Mouse (Mus musculus) layer of hippocampus, adult 18-20 months (tissue): ENCODE data around the gene Rbfox3. TPM values are rescaled to one million over a fixed set of nuclear protein-coding genes. Genes with fewer than 3 reads are reported as not detected.

Source experiments
- DNase-seq, 2 experiments: peaks; one replicate each; pipeline ENCODE4 v3.0.0; 2022; ENCODE audit warnings: low spot score in 2 of 2
- total RNA-seq, 2 experiments: library from RNA; stranded (reverse); gene quantifications; 2 replicates each; pipeline ENCODE4 v1.2.3; 2021

The Rbfox3 gene
- total RNA-seq, 2 experiments from 2014 or later = 264 to 275 TPM

DNA sequence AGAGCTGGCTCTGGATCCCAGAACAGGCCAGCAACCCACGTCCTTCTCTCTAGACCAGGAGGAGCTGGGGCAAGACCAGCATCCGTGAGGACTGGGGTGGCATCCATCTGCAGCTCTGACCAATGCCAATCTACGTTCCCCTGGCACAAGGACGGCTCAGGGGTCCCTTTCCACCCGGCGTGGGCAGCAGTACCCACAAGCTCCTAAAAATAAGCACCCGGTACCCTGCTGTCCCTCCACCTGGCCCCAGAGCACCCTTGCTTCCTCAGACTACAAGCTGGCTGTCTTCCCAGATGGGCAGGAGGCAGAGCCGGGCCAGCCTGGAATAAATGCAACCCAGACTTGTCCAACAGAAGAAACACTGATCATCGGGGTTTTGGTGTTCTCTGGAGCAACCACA, 28.3 kb downstream of the Rbfox3 start:
- DNase-seq = no peak

GRCm38 (mm10) chr11:118881786-118882495, 29.5 kb downstream of the Rbfox3 start:
- DNase-seq = peak in 1 of 2 experiments; percentile 73

DNA sequence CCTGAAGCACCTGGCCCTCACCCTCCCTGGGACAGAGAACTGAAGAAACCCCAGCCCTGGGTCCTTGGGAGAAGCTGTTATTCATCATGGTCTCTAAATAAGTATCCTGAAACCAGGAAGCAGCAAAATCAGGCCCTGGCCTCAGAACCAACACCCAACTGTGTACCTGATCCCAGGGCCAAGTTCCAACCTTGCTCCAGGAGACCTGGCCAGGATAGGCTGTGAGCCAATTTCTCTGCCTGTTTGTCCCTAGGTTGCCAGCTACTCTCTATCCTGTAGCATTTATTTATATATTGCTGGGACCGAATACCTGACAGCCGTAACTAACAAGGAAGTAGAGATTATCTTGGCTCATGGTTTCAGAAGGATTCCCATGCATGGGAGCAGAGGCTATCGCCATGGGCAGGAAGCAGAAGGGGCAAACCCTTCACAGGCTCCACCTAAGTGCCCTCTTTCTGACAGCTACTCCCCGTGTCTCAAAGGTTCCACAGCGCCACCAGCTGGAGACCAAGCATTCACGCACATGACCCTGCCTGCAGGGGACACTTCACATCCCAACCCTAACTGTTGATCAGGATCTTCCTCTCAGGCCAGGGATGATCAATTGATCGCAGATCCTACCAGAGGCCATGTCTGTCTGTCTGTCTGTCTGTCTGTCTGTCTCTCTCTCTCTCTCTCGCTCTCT, 31.8 kb downstream of the Rbfox3 start:
- no peak for DNase-seq

DNA sequence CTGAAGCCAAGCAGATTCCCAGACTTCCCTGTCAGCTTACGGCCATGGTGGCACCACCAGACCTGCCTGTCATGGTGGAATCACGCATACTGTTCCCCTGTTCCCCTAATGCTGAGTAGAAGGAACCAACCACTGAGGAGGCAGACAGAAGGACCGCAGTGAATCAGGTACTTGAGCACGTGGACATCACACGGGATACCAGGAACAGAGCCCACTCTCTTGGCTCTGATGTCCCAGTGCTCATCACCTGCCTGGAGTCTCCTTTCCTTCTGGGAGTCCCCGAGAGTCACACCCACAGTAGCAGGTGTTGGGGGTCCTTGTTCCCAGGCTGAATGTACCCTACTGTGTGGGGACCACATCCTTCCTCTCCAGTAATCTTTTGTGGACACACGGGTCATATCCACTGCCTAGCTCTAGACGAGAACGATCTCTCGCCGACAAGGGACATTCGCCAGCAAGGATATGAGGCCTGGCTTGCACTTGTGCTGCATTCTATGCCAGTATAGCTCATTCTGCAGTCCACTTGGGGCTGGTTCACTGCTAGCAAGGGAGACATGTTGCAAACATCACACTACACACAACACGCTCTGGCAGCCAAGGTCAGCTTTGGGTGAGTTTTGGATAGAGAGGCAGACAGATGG, 32.7 kb downstream of the Rbfox3 start:
- no peak for DNase-seq

DNA sequence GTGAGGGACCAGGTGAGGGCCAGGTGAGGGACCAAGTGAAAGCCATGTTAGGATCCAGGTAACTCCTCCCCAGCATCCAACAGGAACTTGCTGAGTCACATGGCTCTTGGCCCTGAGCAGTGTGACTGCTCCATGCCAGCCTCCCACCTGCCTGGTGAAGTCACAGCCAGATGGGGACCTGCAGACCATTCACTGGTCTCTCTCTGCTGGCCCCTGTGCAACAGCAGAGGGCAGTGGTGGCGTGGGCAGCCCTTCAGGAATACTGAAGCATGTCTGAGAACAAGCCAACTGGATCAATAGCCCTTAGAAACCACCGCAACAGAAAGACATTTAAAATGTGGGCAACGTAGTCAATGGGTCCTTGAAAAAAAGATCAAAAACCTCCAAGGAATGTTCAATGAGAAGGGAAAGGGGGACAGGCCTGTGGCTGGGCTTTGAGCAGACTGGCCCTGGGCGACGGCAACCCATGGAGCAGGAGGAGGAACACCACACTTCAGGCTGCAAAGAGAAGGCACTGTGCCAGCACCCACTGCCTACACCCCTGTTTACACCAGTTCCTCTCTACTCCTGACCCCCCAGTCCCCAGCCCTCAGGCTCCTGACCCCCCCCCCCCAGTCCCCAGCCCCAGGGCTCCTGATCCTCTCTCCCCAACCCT, 36.0 kb downstream of the Rbfox3 start:
- no peak for DNase-seq

- DNase-seq = no peak
Measured at GRCm38 (mm10) chr11:118874487-118875095, 36.8 kb downstream of the Rbfox3 start.

- DNase-seq = no peak
Measured at GRCm38 (mm10) chr11:118874022-118874421, 37.4 kb downstream of the Rbfox3 start.

DNA sequence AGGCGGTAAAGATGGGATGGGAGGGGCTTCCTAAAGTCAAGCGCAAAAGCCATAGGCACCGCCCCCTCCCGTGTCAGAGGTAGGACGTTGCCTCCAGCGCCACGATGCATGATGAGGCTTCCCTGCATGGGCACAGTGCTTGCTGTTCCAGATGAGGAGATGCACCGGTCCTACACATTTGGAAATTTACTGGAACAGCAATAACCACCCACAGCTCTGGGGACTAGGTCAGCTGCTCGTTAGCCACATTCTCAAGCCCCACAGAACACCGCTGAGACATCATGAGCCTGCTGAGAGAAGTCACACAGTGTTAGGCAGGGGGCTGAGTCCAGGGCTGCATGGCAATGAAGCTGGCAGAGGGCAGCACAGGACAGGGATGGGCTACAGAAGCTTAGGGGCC, 39.9 kb downstream of the Rbfox3 start:
- no peak for DNase-seq

DNA sequence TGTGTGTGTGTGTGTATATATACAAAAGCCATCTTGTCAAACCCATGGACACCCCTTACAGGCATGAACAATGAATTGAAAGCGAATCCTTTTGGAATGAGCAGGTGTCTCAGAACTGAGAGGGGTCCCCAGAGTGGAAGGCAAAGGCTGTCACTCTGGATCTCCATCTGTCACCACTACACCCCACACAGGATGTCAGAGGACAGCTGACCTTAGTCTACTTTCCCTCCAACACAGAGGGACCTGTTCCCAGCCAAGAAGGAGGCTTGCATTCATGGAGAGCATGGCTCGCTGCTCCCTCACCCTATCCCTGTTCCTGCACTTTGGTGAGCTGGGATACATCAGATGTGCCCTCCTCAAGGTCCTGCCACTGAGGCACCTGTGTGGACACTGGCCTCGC, 48.0 kb downstream of the Rbfox3 start:
- no peak for DNase-seq

DNA sequence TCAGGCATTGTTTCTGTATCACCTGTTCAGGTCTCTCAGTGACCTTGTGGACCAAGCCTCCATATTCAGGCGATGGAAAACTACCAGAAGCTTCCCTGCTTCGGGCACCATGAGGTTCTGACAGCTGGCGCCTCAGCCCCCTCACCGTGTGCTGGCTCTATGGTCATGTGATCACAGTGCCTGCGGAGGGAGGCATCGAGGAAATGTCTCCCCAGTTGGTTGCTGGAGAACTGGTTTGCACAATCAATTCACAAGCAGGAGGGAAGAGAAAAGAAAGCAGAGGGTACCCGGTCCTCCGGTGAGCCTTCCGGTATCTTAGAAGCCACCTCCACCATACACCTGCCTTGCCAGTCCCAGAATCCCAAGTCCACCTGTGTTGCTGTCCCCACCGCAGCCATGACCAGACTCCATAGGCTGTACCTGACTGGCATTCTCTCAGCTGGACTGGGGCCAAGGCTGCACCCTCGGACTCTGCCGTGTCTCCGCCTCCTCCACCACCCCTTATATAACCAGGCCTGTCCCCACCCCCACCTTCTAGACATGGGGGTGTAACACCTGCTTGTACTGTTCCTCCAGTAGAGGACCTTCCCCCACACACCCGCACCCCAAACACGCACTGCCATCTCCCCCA, 49.5 kb downstream of the Rbfox3 start:
- DNase-seq = peak; percentile 76 to 86

- no peak for DNase-seq
Measured at GRCm38 (mm10) chr11:118861246-118861645, 50.2 kb downstream of the Rbfox3 start.

GRCm38 (mm10) chr11:118860812-118861211, 50.6 kb downstream of the Rbfox3 start:
- DNase-seq = no peak

- DNase-seq = no peak
Measured at GRCm38 (mm10) chr11:118859839-118860238, 51.6 kb downstream of the Rbfox3 start.

GRCm38 (mm10) chr11:118858305-118858704, 53.1 kb downstream of the Rbfox3 start:
- no peak for DNase-seq

DNA sequence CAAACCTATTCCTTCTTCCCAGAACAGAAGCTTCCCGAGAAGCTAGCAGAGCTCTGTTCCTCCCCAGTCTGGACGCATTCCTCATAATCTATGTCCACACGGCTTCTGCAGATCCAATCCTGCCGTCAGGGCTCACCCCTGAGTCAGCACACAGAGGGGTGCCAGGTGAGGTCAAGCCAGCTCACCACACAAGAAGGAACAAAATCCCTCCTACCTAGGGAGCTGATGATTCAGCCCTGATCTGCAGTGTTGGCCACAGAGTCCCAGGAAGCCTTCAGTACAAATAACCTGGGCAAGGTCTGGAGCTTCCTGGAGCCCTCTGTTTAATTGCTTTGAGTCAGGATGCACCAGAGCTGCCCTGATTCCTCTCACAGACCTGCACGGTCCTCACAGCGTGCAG, 60.0 kb downstream of the Rbfox3 start:
- no peak for DNase-seq

GRCm38 (mm10) chr11:118847986-118848385, 63.4 kb downstream of the Rbfox3 start:
- DNase-seq = no peak

DNA sequence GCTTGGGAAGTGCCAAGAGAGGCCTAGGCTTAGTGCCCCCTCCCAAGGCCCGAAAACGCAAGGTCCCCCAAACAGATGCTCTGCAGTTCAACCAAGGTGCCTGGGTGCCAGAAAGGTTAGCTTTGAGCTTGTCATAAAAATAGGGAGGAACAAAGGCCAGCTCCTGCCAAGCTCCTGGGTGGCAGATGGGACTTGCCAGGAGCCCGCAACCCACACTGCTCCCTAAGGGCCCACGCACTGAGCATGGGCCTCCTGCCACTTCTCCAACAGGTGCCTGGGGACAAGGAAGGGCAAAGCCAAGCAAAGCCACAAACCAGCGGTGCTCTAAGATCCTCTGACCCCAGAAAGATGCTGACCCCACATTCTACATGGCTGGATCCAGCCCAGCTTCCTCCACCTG, 70.4 kb downstream of the Rbfox3 start:
- DNase-seq = peak; percentile 46 to 74

GRCm38 (mm10) chr11:118838167-118838566, 73.2 kb downstream of the Rbfox3 start:
- no peak for DNase-seq

- no peak for DNase-seq
Measured at GRCm38 (mm10) chr11:118836889-118837288, 74.5 kb downstream of the Rbfox3 start.

DNA sequence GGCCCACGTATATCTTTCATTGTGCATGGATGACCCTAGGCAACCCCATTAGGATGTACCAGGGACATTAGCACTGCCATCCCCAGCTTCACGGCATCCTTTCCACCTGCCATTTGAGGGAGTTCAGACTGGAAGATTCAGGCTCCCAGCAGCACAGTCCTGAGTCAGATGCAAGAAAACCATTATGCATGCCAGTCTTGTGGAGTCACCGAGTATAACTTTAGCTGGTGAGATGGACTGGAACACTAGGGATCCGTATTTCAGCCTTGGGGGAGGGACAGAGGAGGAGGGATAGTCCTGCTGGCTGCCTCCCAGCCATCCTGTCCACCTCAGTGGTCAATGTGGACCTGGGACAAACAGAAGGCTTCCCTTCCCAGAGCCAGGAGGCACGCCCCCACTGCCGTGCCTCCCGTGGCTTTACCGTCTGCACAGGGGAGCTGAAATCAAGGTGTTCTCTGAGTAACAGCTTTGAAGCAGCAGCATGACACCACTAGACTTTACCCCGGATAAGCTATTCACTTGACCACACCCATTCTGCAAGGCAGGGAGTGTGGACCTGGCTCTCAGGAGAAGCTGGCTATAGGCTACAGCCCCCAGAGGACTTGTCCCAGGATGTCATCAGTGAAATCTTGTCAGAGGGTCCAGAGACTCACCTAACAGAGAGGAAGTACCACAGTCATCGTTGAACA, 78.5 kb downstream of the Rbfox3 start:
- no peak for DNase-seq
